Mouse (Mus musculus): ENCODE measurements at regions not wholly inside any gene's neighbourhood (a gene's known extent, or its start where the extent isn't known, plus 50 kb on each side); places are given as distances from the start of the nearest gene placed in this dataset.

- DNase-seq (ENCODE audit: extremely low read depth): no peak
- Histone ChIP-seq H3K4me3 (replicated peaks in 1 of 3; ENCODE audit: low read depth in 2 of 3, low read length in 2 of 3, poor library complexity in 1 of 3) (no peak overlapping the region), H3K36me3 (replicated peaks in 1 of 2; ENCODE audit: control insufficient read depth in 1 of 2, insufficient read depth in 1 of 2, low read length in 1 of 2) (no peaks in the 10 kb centered on the region), H3K9ac (ENCODE audit: insufficient read depth, low read depth) (no peak overlapping the region), H3K79me2 (replicated peaks; ENCODE audit: control insufficient read depth, extremely low read depth, insufficient read depth, poor library complexity, severe bottlenecking) (no peaks in the 10 kb centered on the region), H3K4me2 (ENCODE audit: insufficient read depth, low read depth, poor library complexity, severe bottlenecking) (no peak overlapping the region), H3K27ac (ENCODE audit: insufficient read depth, low read depth) (no peak overlapping the region), H3K9me3 (replicated peaks; ENCODE audit: low read length) (peaks cover 2% of the 10 kb centered on the region), H3K4me1 (ENCODE audit: control insufficient read depth in 1 of 2, insufficient read depth in 2 of 2) (peaks cover 6 to 9% of the 10 kb centered on the region in 2 experiments), H3K27me3 (replicated peaks) (no peaks in the 10 kb centered on the region)
- in situ Hi-C loops (cut with MboI; ENCODE audit: low pct_ligation_motif_present, low pct_unique_long_range_greater_than_20kb, low sequenced_read_pairs): no loop called here
- dilution Hi-C loops (cut with MboI; ENCODE audit: extremely low pct_ligation_motif_present, extremely low pct_unique_long_range_greater_than_20kb, low sequenced_read_pairs): no loop called here
- TF ChIP-seq USF1 (IDR thresholded peaks at IDR 0.05; ENCODE audit: low read depth, low read length) (no peak), UBTF (IDR thresholded peaks at IDR 0.05; ENCODE audit: low read depth, low read length) (no peak), MEF2A (IDR thresholded peaks at IDR 0.05; ENCODE audit: borderline replicate concordance, low read depth, low read length) (no peak), BHLHE40 (IDR thresholded peaks at IDR 0.05; ENCODE audit: low read depth, low read length) (no peak), CHD2 (IDR thresholded peaks at IDR 0.05; ENCODE audit: low read length) (no peak), SIN3A (IDR thresholded peaks at IDR 0.05; ENCODE audit: low read length) (no peak), ZMIZ1 (IDR thresholded peaks at IDR 0.05; ENCODE audit: low read depth, low read length) (no peak), ZNF384 (IDR thresholded peaks at IDR 0.05; ENCODE audit: low read depth, low read length) (no peak), ETS1 (conservative IDR thresholded peaks at IDR 0.05; ENCODE audit: low read depth, low read length) (no peak), HCFC1 (IDR thresholded peaks at IDR 0.05; ENCODE audit: low read depth, low read length) (no peak), EP300 (IDR thresholded peaks at IDR 0.05; ENCODE audit: low read length) (no peak), CTCF (conservative IDR thresholded peaks at IDR 0.05 in 1 of 2, IDR thresholded peaks at IDR 0.05 in 1 of 2; ENCODE audit: low read depth in 2 of 2, low read length in 2 of 2) (no peak), NRF1 (IDR thresholded peaks at IDR 0.05; ENCODE audit: low read depth, low read length) (no peak), NELFE (IDR thresholded peaks at IDR 0.05; ENCODE audit: low read depth, low read length) (no peak), ZC3H11A (IDR thresholded peaks at IDR 0.05; ENCODE audit: low read depth, low read length) (no peak), POLR2A (IDR thresholded peaks at IDR 0.05; ENCODE audit: low read depth, low read length) (no peak), MAX (IDR thresholded peaks at IDR 0.05; ENCODE audit: low read length) (no peak), MYC (IDR thresholded peaks at IDR 0.05; ENCODE audit: low read depth, low read length) (no peak)
Measured at GRCm38 (mm10) chr13:98438206-98438605, 53.6 kb downstream of the Gm10320 start.

- TF ChIP-seq RAD21 (IDR thresholded peaks at IDR 0.05; ENCODE audit: low read depth, low read length) (no peak), TCF12 (IDR thresholded peaks at IDR 0.05; ENCODE audit: low read depth, low read length) (no peak), NRF1 (IDR thresholded peaks at IDR 0.05; ENCODE audit: low read depth, low read length) (no peak), MYC (IDR thresholded peaks at IDR 0.05; ENCODE audit: low read depth, low read length) (no peak), CHD2 (IDR thresholded peaks at IDR 0.05; ENCODE audit: low read length) (no peak), USF1 (IDR thresholded peaks at IDR 0.05; ENCODE audit: low read depth, low read length) (no peak), GABPA (IDR thresholded peaks at IDR 0.05; ENCODE audit: insufficient replicate concordance, low read depth, low read length) (no peak), BHLHE40 (IDR thresholded peaks at IDR 0.05; ENCODE audit: low read depth, low read length) (no peak), MXI1 (IDR thresholded peaks at IDR 0.05; ENCODE audit: low read depth, low read length) (no peak), ZC3H11A (IDR thresholded peaks at IDR 0.05; ENCODE audit: low read depth, low read length) (no peak), USF2 (conservative IDR thresholded peaks at IDR 0.05; ENCODE audit: low read depth, low read length) (no peak)
- Histone ChIP-seq H3K9me3 (replicated peaks; ENCODE audit: low read length) (no peaks in the 10 kb centered on the region), H3K9ac (ENCODE audit: insufficient read depth, low read depth) (no peak overlapping the region), H3K4me1 (ENCODE audit: control insufficient read depth in 1 of 2, insufficient read depth in 2 of 2) (peaks cover 6 to 9% of the 10 kb centered on the region in 2 experiments), H3K27ac (ENCODE audit: insufficient read depth, low read depth) (no peak overlapping the region), H3K4me2 (ENCODE audit: insufficient read depth, low read depth, poor library complexity, severe bottlenecking) (no peak overlapping the region), H3K4me3 (replicated peaks in 1 of 3; ENCODE audit: low read depth in 2 of 3, low read length in 2 of 3, poor library complexity in 1 of 3) (no peak overlapping the region), H3K36me3 (replicated peaks in 1 of 2; ENCODE audit: control insufficient read depth in 1 of 2, insufficient read depth in 1 of 2, low read length in 1 of 2) (no peaks in the 10 kb centered on the region), H3K27me3 (replicated peaks) (no peaks in the 10 kb centered on the region), H3K79me2 (replicated peaks; ENCODE audit: control insufficient read depth, extremely low read depth, insufficient read depth, poor library complexity, severe bottlenecking) (no peaks in the 10 kb centered on the region)
- dilution Hi-C loops (cut with MboI; ENCODE audit: extremely low pct_ligation_motif_present, extremely low pct_unique_long_range_greater_than_20kb, low sequenced_read_pairs): no loop called here
- DNase-seq (ENCODE audit: extremely low read depth): no peak
- in situ Hi-C loops (cut with MboI; ENCODE audit: low pct_ligation_motif_present, low pct_unique_long_range_greater_than_20kb, low sequenced_read_pairs): no loop called here
Measured at GRCm38 (mm10) chr13:98436961-98437360, 54.8 kb downstream of the Gm10320 start.
